Mouse (Mus musculus) thymus, adult 2 months (tissue): ENCODE data around the gene Gm3164.
"Not testable (repeated sequence)": the region's sequence is repeated elsewhere in the genome, so short reads cannot be mapped to it uniquely, and the experiment has no call there.

Experiments
- CTCF ChIP-seq: fragments of 200-500 bp; IDR thresholded peaks from 2 replicates; pipeline ENCODE4 v1.5.1; 2012; ENCODE audit warnings: mild to moderate bottlenecking, control low read depth, low read length, moderate library complexity, borderline replicate concordance; ENCODE audit not compliant: control insufficient read depth, poor library complexity, insufficient read depth; ENCODE audit errors: extremely low read depth
- POLR2A ChIP-seq: fragments of 200-500 bp; IDR thresholded peaks from 2 replicates; pipeline ENCODE4 v1.6.1; 2012; ENCODE audit warnings: mild to moderate bottlenecking, low read length, control low read depth, moderate library complexity; ENCODE audit not compliant: control insufficient read depth, poor library complexity, insufficient read depth; ENCODE audit errors: extremely low read depth

DNA sequence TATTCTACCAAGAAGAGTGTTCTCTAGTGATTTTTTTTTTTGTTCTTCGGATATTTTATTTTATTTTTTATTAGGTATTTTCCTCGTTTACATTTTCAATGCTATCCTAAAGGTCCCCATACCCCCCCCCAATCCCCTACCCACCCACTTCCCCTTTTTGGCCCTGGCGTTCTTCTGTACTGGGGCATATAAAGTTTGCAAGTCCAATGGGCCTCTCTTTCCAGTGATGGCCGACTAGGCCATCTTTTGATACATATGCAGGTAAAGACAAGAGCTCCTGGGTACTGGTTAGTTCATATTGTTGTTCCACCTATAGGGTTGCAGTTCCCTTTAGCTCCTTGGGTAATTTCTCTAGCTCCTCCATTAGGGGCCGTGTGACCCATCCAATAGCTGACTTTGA, 14.0 kb upstream of the Gm3164 start:
- TF ChIP-seq CTCF, POLR2A: not testable (repeated sequence)
